Mouse (Mus musculus) midbrain, postnatal 0 days (tissue): ENCODE data around the gene Dcbld2. TPM values are rescaled to one million over a fixed set of nuclear protein-coding genes. Genes with fewer than 3 reads are reported as not detected.
A peak's percentile ranks its signal among the peaks of the same experiment; 100 is the strongest.
"Not testable (repeated sequence)": the region's sequence is repeated elsewhere in the genome, so short reads cannot be mapped to it uniquely, and the experiment has no call there.

Experiments used
- ATAC-seq: fragments of 200-750 bp; cut with Nextera tagmentation; 2 replicates; pipeline ENCODE4 v1.8.0; 2017; ENCODE audit warnings: moderate number of reproducible peaks, mild to moderate bottlenecking, moderate TSS enrichment, moderate library complexity; ENCODE audit not compliant: low FRiP score
- DNase-seq: peaks from one replicate; pipeline ENCODE4 v3.0.0-alpha.2; 2015; ENCODE audit warnings: low spot score
- H3K27ac ChIP-seq: fragments of 300-500 bp; sonication (generic); 2 replicates; pipeline ENCODE4 v1.5.1; 2014; ENCODE audit warnings: low read depth, mild to moderate bottlenecking, low read length, mixed read lengths
- H3K27me3 ChIP-seq: fragments of 300-500 bp; sonication (generic); 2 replicates; pipeline ENCODE4 v1.6.1; 2014; ENCODE audit warnings: low read length, control low read depth, mixed read lengths; ENCODE audit not compliant: insufficient read depth
- H3K36me3 ChIP-seq: fragments of 300-500 bp; sonication (generic); 2 replicates; pipeline ENCODE4 v1.6.1; 2014; ENCODE audit warnings: low read length, control low read depth, mixed read lengths; ENCODE audit not compliant: insufficient read depth
- H3K4me1 ChIP-seq: fragments of 300-500 bp; sonication (generic); 2 replicates; pipeline ENCODE4 v1.6.1; 2014; ENCODE audit warnings: mild to moderate bottlenecking, control low read depth, antibody characterized with exemption, low read length, mixed read lengths; ENCODE audit not compliant: insufficient read depth
- H3K4me2 ChIP-seq: fragments of 300-500 bp; sonication (generic); 2 replicates; pipeline ENCODE4 v1.6.1; 2014; ENCODE audit warnings: low read depth, mild to moderate bottlenecking, low read length, mixed read lengths; ENCODE audit not compliant: poor library complexity, severe bottlenecking
- H3K4me3 ChIP-seq: fragments of 300-500 bp; sonication (generic); 2 replicates; pipeline ENCODE4 v1.5.1; 2014; ENCODE audit warnings: low read depth, mild to moderate bottlenecking, low read length, moderate library complexity
- H3K9ac ChIP-seq: fragments of 300-500 bp; sonication (generic); replicated peaks from 2 replicates; pipeline ENCODE4 v1.6.1; 2014; ENCODE audit warnings: mild to moderate bottlenecking, low read length, moderate library complexity, mixed read lengths; ENCODE audit not compliant: poor library complexity, severe bottlenecking
- H3K9me3 ChIP-seq: fragments of 300-500 bp; sonication (generic); 2 replicates; pipeline ENCODE4 v1.6.1; 2016; ENCODE audit warnings: low read length, control low read depth
- CTCF ChIP-seq: IDR thresholded peaks from 2 replicates; pipeline ENCODE4 v1.5.1; 2016; ENCODE audit warnings: antibody characterized with exemption, mild to moderate bottlenecking
- WGBS: fragments of 180-500 bp; shearing (Covaris S2); extraction: QIAGEN DNeasy Blood & Tissue Kit; methylation state at CpG from one replicate; pipeline ENCODE4 v1.1.7; 2014; 5-methylcytosine and 5-hydroxymethylcytosine counted together
- polyA plus RNA-seq: library from polyadenylated mRNA; unstranded; fragments of >200 nt; fragmentation: Nextera tagmentation; extraction: Ambion mirVana; gene quantifications from 2 replicates; pipeline ENCODE4 v1.2.1, GENCODE M21; 2015
- total RNA-seq: library from RNA; depleted of rRNA; stranded (reverse); fragments of >200 nt; gene quantifications from 2 replicates; pipeline ENCODE4 v1.2.3, GENCODE M21; 2014

Dcbld2 gene
- total and polyA plus RNA-seq, 2 experiments from 2014 or later: 3.7 to 34.2 TPM

- Histone ChIP-seq H3K4me2 (no peak overlapping the region), H3K36me3 (peaks cover 11% of the 10 kb centered on the region; the same call in 1 of the 2 replicates), H3K9me3 (no peaks in the 10 kb centered on the region), H3K9ac (no peak overlapping the region), H3K27ac (no peak overlapping the region), H3K4me3 (no peak overlapping the region), H3K4me1 (no peaks in the 10 kb centered on the region), H3K27me3 (no peaks in the 10 kb centered on the region)
- ATAC-seq: no peak
- no peak for TF ChIP-seq CTCF
- no peak for DNase-seq
Measured at GRCm38 (mm10) chr16:58453820-58454219, 45.6 kb downstream of the Dcbld2 start.

GRCm38 (mm10) chr16:58454617-58455016 is 46.4 kb downstream of the Dcbld2 start:
- no peaks in the 10 kb centered on the region for H3K9me3 ChIP-seq
- peak; percentile 28 for DNase-seq
- no peaks in the 10 kb centered on the region for H3K4me1 ChIP-seq
- no peak overlapping the region for H3K4me3 ChIP-seq
- H3K4me2 ChIP-seq: no peak overlapping the region
- no peak overlapping the region for H3K9ac ChIP-seq
- H3K27me3 ChIP-seq: no peaks in the 10 kb centered on the region
- H3K27ac ChIP-seq: no peak overlapping the region
- peaks cover 11% of the 10 kb centered on the region; the same call in 1 of the 2 replicates for H3K36me3 ChIP-seq
- 71% methylated on average over 8 of the region's 8 CpGs for WGBS
- ATAC-seq: no peak; the same call in 1 of the 2 replicates
- peak; percentile 80 for TF ChIP-seq CTCF

GRCm38 (mm10) chr16:58455118-58455517 is 46.9 kb downstream of the Dcbld2 start:
- no peak for DNase-seq
- H3K4me3 ChIP-seq: no peak overlapping the region
- no peak overlapping the region for H3K27ac ChIP-seq
- TF ChIP-seq CTCF: no peak
- H3K4me2 ChIP-seq: no peak overlapping the region
- H3K27me3 ChIP-seq: no peaks in the 10 kb centered on the region
- ATAC-seq: no peak
- H3K9me3 ChIP-seq: no peaks in the 10 kb centered on the region
- peaks cover 11% of the 10 kb centered on the region; the same call in 1 of the 2 replicates for H3K36me3 ChIP-seq
- no peak overlapping the region for H3K9ac ChIP-seq
- 86% methylated on average over 5 of the region's 5 CpGs for WGBS
- no peaks in the 10 kb centered on the region for H3K4me1 ChIP-seq

GRCm38 (mm10) chr16:58456445-58456844 is 48.2 kb downstream of the Dcbld2 start:
- Histone ChIP-seq H3K4me1 (no peaks in the 10 kb centered on the region), H3K9ac (no peak overlapping the region), H3K27ac (no peak overlapping the region), H3K4me3 (no peak overlapping the region), H3K4me2 (no peak overlapping the region), H3K9me3 (no peaks in the 10 kb centered on the region), H3K27me3 (no peaks in the 10 kb centered on the region), H3K36me3 (peaks cover 8% of the 10 kb centered on the region; the same call in 1 of the 2 replicates)
- 88% methylated on average over 5 of the region's 5 CpGs for WGBS
- no peak for ATAC-seq
- TF ChIP-seq CTCF: no peak
- no peak for DNase-seq

- ATAC-seq (no peak), DNase-seq (no peak)
- 92% methylated on average over 6 of the region's 6 CpGs for WGBS
- no peak overlapping the region for H3K4me2 ChIP-seq
- H3K9me3 ChIP-seq: no peaks in the 10 kb centered on the region
- no peaks in the 10 kb centered on the region for H3K27me3 ChIP-seq
- TF ChIP-seq CTCF: no peak
- H3K4me1 ChIP-seq: no peaks in the 10 kb centered on the region
- no peak overlapping the region for H3K4me3 ChIP-seq
- H3K27ac ChIP-seq: no peak overlapping the region
- peaks cover 8% of the 10 kb centered on the region; the same call in 1 of the 2 replicates for H3K36me3 ChIP-seq
- H3K9ac ChIP-seq: no peak overlapping the region
Measured at GRCm38 (mm10) chr16:58456991-58457390, 48.7 kb downstream of the Dcbld2 start.

GRCm38 (mm10) chr16:58459966-58460365 is 51.7 kb downstream of the Dcbld2 start:
- not testable (repeated sequence) for H3K4me2 ChIP-seq, H3K9me3 ChIP-seq, H3K27me3 ChIP-seq, H3K27ac ChIP-seq, H3K4me1 ChIP-seq, H3K9ac ChIP-seq, H3K4me3 ChIP-seq, DNase-seq, ATAC-seq
- peaks cover 19% of the 10 kb centered on the region; the same call in 1 of the 2 replicates for H3K36me3 ChIP-seq
- WGBS: 48% methylated on average over 3 of the region's 3 CpGs
